10 mouse cellular contexts compared by ENCODE assay signal in the genomic region with DNA sequence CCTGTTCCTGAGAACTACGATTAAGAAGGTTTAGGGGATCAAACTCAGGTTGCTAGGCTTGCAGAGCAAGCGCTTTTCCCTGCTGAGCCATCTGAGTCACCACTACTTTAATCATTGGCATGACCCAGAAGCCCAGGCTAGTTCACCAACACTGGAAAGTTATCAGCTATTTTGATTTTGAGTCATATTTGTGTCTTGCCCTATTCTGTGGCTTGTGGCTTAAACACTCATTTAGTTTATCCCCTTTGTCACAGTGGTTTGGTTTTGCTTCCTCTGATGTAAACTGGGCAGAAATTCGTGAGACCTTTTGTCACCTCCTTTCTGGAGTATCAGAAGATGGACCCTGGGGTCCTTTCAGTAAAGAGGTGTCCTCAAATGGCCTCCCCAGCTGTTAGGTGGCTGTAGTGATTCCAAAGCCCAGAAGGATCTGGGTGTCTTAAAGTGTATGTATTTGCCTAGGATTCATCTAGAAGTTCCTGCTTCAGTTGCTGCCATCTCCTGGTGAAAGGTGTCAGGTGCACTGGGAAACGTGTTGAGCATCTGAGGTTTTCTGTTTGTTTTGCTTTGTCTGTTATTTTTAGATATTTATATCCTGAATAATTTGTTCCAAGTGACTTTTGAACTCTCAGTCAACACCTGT. TPM values are rescaled to one million over a fixed set of nuclear protein-coding genes. Genes with fewer than 3 reads are reported as not detected.
DNase-seq lines count a peak whose midpoint lies in the region; ATAC-seq and TF ChIP-seq lines count a peak whose summit lies in the region.
"Had no signal": no experiment of that assay in that cellular context is flagged by ENCODE, and none has a peak within 500 bp of the region (broad histone marks: within the 10 kb centered on the region; RNA-seq: fewer than 3 reads in every experiment).

No protein-coding gene starts in this region.

- H3K27ac ChIP-seq in midbrain, postnatal 0 days (ENCODE audit: low read depth, low read length): no peak overlapping the region
- no peak overlapping the region for H3K27ac ChIP-seq in midbrain, embryonic 11.5 days (ENCODE audit: low read depth, low read length)
- no peak overlapping the region for H3K27ac ChIP-seq in stomach, postnatal 0 days (replicated peaks)
- H3K27ac ChIP-seq: forebrain, embryonic 15.5 days; macrophage had no signal

- no peak for TF ChIP-seq EP300 in stomach, postnatal 0 days (optimal IDR thresholded peaks at IDR 0.05)

- no peaks in the 10 kb centered on the region for H3K36me3 ChIP-seq in midbrain, postnatal 0 days (ENCODE audit: insufficient read depth, low read length)
- no peaks in the 10 kb centered on the region for H3K36me3 ChIP-seq in midbrain, embryonic 11.5 days (ENCODE audit: control insufficient read depth, insufficient read depth, low read length)
- no peaks in the 10 kb centered on the region for H3K36me3 ChIP-seq in stomach, postnatal 0 days (ENCODE audit: control insufficient read depth, insufficient read depth, low read length)
- H3K36me3 ChIP-seq: forebrain, embryonic 15.5 days had no signal

- no peak overlapping the region for H3K4me3 ChIP-seq in midbrain, postnatal 0 days (ENCODE audit: low read depth, low read length)
- no peak overlapping the region for H3K4me3 ChIP-seq in midbrain, embryonic 11.5 days (ENCODE audit: low read depth, low read length)
- H3K4me3 ChIP-seq in stomach, postnatal 0 days (ENCODE audit: low read depth, low read length): no peak overlapping the region
- H3K4me3 ChIP-seq: forebrain, embryonic 15.5 days had no signal

- WGBS in midbrain, postnatal 0 days: 59% methylated on average over 4 of the region's 4 CpGs
- WGBS in midbrain, embryonic 11.5 days: 70% methylated on average over 4 of the region's 4 CpGs
- WGBS in stomach, postnatal 0 days: 52% methylated on average over 4 of the region's 4 CpGs

- ATAC-seq in midbrain, postnatal 0 days (ENCODE audit: low FRiP score): no peak
- no peak for ATAC-seq in midbrain, embryonic 11.5 days (ENCODE audit: low FRiP score)
- 0 out of 2 replicates have a peak, but pooled peaks have one; percentile 18 for ATAC-seq in stomach, postnatal 0 days (ENCODE audit: low FRiP score, low TSS enrichment)
- ATAC-seq: forebrain, embryonic 15.5 days had no signal

- no peak overlapping the region for H3K9ac ChIP-seq in midbrain, postnatal 0 days (replicated peaks; ENCODE audit: low read length, poor library complexity, severe bottlenecking)
- no peak overlapping the region for H3K9ac ChIP-seq in midbrain, embryonic 11.5 days (ENCODE audit: low read length)
- no peak overlapping the region for H3K9ac ChIP-seq in stomach, postnatal 0 days (ENCODE audit: low read length)
- H3K9ac ChIP-seq: forebrain, embryonic 15.5 days had no signal

- H3K27me3 ChIP-seq in midbrain, postnatal 0 days (ENCODE audit: insufficient read depth, low read length): no peaks in the 10 kb centered on the region
- H3K27me3 ChIP-seq in midbrain, embryonic 11.5 days (ENCODE audit: control insufficient read depth, insufficient read depth, low read length): no peaks in the 10 kb centered on the region
- H3K27me3 ChIP-seq in stomach, postnatal 0 days (ENCODE audit: control insufficient read depth, insufficient read depth, low read length): no peaks in the 10 kb centered on the region
- H3K27me3 ChIP-seq: forebrain, embryonic 15.5 days had no signal

- intact Hi-C loops in heart, postnatal 25 days (cut with DNase I): no loop called here

- no peak overlapping the region for H3K4me2 ChIP-seq in midbrain, postnatal 0 days (ENCODE audit: low read depth, low read length, poor library complexity, severe bottlenecking)
- no peak overlapping the region for H3K4me2 ChIP-seq in midbrain, embryonic 11.5 days
- no peak overlapping the region for H3K4me2 ChIP-seq in stomach, postnatal 0 days (replicated peaks; ENCODE audit: low read depth)
- H3K4me2 ChIP-seq: forebrain, embryonic 15.5 days had no signal

- no peaks in the 10 kb centered on the region for H3K4me1 ChIP-seq in midbrain, postnatal 0 days (ENCODE audit: insufficient read depth, low read length)
- H3K4me1 ChIP-seq in midbrain, embryonic 11.5 days (ENCODE audit: control insufficient read depth, insufficient read depth, low read length): no peaks in the 10 kb centered on the region
- no peaks in the 10 kb centered on the region for H3K4me1 ChIP-seq in stomach, postnatal 0 days (replicated peaks; ENCODE audit: control insufficient read depth, insufficient read depth)
- H3K4me1 ChIP-seq: forebrain, embryonic 15.5 days had no signal

- peak; percentile 37 for DNase-seq in heart, postnatal 4 days
- DNase-seq in heart, adult 8-10 months (ENCODE audit: low spot score): no peak
- DNase-seq in midbrain, postnatal 0 days (ENCODE audit: low spot score): peak; percentile 58
- no peak for DNase-seq in midbrain, embryonic 11.5 days (ENCODE audit: low spot score, missing footprints)
- peak; percentile 71 to 77 for DNase-seq in cerebellum, postnatal 14 days
- peak; percentile 46 for DNase-seq in stomach, postnatal 0 days (ENCODE audit: low spot score)
- no peak for DNase-seq in heart, postnatal 25 days (ENCODE audit: low spot score)
- DNase-seq in adrenal gland, adult 18-20 months (ENCODE audit: low spot score in 2 of 2): no peak

- no peaks in the 10 kb centered on the region for H3K9me3 ChIP-seq in midbrain, postnatal 0 days (ENCODE audit: low read length)
- H3K9me3 ChIP-seq in midbrain, embryonic 11.5 days (ENCODE audit: control insufficient read depth, low read length): no peaks in the 10 kb centered on the region
- H3K9me3 ChIP-seq in stomach, postnatal 0 days (ENCODE audit: control insufficient read depth, low read length): no peaks in the 10 kb centered on the region
- H3K9me3 ChIP-seq: forebrain, embryonic 15.5 days had no signal

- TF ChIP-seq CTCF in midbrain, postnatal 0 days (IDR thresholded peaks at IDR 0.05): peak; percentile 85
- TF ChIP-seq CTCF in stomach, postnatal 0 days (IDR thresholded peaks at IDR 0.05; ENCODE audit: low read depth): peak; percentile 78

RNA-seq across cellular contexts. Expression of a gene that starts 20.3 kb away (rescaled TPM):
- 1 to 10 TPM; 2.2 TPM for total RNA-seq in heart, postnatal 4 days (2021)
- 10 to 100 TPM in 1 of 4 experiments, 1 to 10 TPM in 3; 4.2 to 11.3 (median 6.2) TPM for total RNA-seq in heart, adult 8-10 months (2022)
- 10.1 and 14.4 TPM in 2 replicates for total RNA-seq in midbrain, postnatal 0 days (2014; rRNA removed)
- 4.5 and 5.5 TPM in 2 replicates for polyA plus RNA-seq in midbrain, postnatal 0 days (2015; fragmentation: Nextera tagmentation; extraction: Ambion mirVana)
- 0.12 TPM in 2 replicates for polyA plus RNA-seq in midbrain, embryonic 11.5 days (2014; fragmentation: Nextera tagmentation; extraction: Ambion mirVana)
- 1.2 and 1.8 TPM in 2 replicates for polyA plus RNA-seq in stomach, postnatal 0 days (2015; fragmentation: Nextera tagmentation; extraction: Ambion mirVana)
- 1 to 10 TPM; 3.1 to 3.8 TPM for total RNA-seq in heart, postnatal 25 days (2021)
- total RNA-seq in adrenal gland, adult 18-20 months (2021): 1 to 10 TPM; 1.9 to 3.6 TPM

Comparison
In these comparisons a context has a peak if more than half of its experiments do, and no peak if none do; other contexts are left out.
1. DNase-seq: peak in heart, postnatal 4 days (single experiment), midbrain, postnatal 0 days (single experiment), cerebellum, postnatal 14 days (2 of 2) and stomach, postnatal 0 days (single experiment); none in heart, adult 8-10 months (single experiment), midbrain, embryonic 11.5 days (single experiment), heart, postnatal 25 days (single experiment) and adrenal gland, adult 18-20 months (0 of 2).